Mouse (Mus musculus) forebrain, embryonic 14.5 days (tissue): ENCODE data around the gene Wfdc13. TPM values are rescaled to one million over a fixed set of nuclear protein-coding genes. Genes with fewer than 3 reads are reported as not detected.
A peak's percentile ranks its signal among the peaks of the same experiment; 100 is the strongest.
"Not testable (repeated sequence)": the region's sequence is repeated elsewhere in the genome, so short reads cannot be mapped to it uniquely, and the experiment has no call there.

Experiments
- ATAC-seq: fragments of 200-750 bp; cut with Nextera tagmentation; 2 replicates; pipeline ENCODE4 v1.8.0; 2017; ENCODE audit warnings: mild to moderate bottlenecking, moderate library complexity
- DNase-seq: peaks from one replicate; pipeline ENCODE4 v3.0.0-alpha.2; 2015; ENCODE audit warnings: low spot score
- H3K27ac ChIP-seq: fragments of 300-500 bp; sonication (generic); 2 replicates; pipeline ENCODE4 v1.5.1; 2014; ENCODE audit warnings: low read depth, mild to moderate bottlenecking, control low read depth, low read length, moderate library complexity
- H3K27me3 ChIP-seq: fragments of 300-500 bp; sonication (generic); replicated peaks from 2 replicates; pipeline ENCODE4 v1.6.1; 2014; ENCODE audit warnings: low read length, control low read depth, mixed read lengths; ENCODE audit not compliant: control insufficient read depth, insufficient read depth
- H3K36me3 ChIP-seq: fragments of 300-500 bp; sonication (generic); 2 replicates; pipeline ENCODE4 v1.6.1; 2014; ENCODE audit warnings: low read length, control low read depth; ENCODE audit not compliant: control insufficient read depth, insufficient read depth
- H3K4me1 ChIP-seq: fragments of 300-500 bp; sonication (generic); 2 replicates; pipeline ENCODE4 v1.6.1; 2014; ENCODE audit warnings: antibody characterized with exemption, low read length, control low read depth; ENCODE audit not compliant: control insufficient read depth, insufficient read depth
- H3K4me2 ChIP-seq: fragments of 300-500 bp; sonication (generic); 2 replicates; pipeline ENCODE4 v1.6.1; 2014; ENCODE audit warnings: mild to moderate bottlenecking, control low read depth, low read length
- H3K4me3 ChIP-seq: fragments of 300-500 bp; sonication (generic); 2 replicates; pipeline ENCODE4 v1.5.1; 2014; ENCODE audit warnings: low read depth, low read length, control low read depth
- H3K9ac ChIP-seq: fragments of 300-500 bp; sonication (generic); 2 replicates; pipeline ENCODE4 v1.6.1; 2014; ENCODE audit warnings: mild to moderate bottlenecking, low read length, control low read depth, moderate library complexity
- H3K9me3 ChIP-seq: fragments of 300-500 bp; sonication (generic); replicated peaks from 2 replicates; pipeline ENCODE4 v1.6.1; 2016; ENCODE audit warnings: low read length, control low read depth, mixed read lengths; ENCODE audit not compliant: control insufficient read depth
- WGBS: fragments of 180-500 bp; shearing (Covaris S2); extraction: QIAGEN DNeasy Blood & Tissue Kit; methylation state at CpG from one replicate; pipeline ENCODE4 v1.1.7; 2014; 5-methylcytosine and 5-hydroxymethylcytosine counted together
- polyA plus RNA-seq: library from polyadenylated mRNA; unstranded; fragments of >200 nt; fragmentation: Nextera tagmentation; extraction: Ambion mirVana; gene quantifications from 2 replicates; pipeline ENCODE4 v1.2.1, GENCODE M21; 2014

The Wfdc13 gene
- polyA plus RNA-seq, 1 experiment from 2014 or later = not detected

- no peak for DNase-seq
- Histone ChIP-seq H3K4me1 (no peaks in the 10 kb centered on the region), H3K9me3 (no peaks in the 10 kb centered on the region), H3K36me3 (no peaks in the 10 kb centered on the region), H3K27ac (no peak overlapping the region), H3K4me2 (no peak overlapping the region), H3K4me3 (no peak overlapping the region), H3K27me3 (no peaks in the 10 kb centered on the region), H3K9ac (no peak overlapping the region)
- ATAC-seq = no peak
- WGBS = 80% methylated on average over 5 of the region's 5 CpGs
Measured at GRCm38 (mm10) chr2:164704235-164704634, 19.3 kb downstream of the Wfdc13 start.

GRCm38 (mm10) chr2:164705328-164705727 is 20.4 kb downstream of the Wfdc13 start:
- Histone ChIP-seq H3K4me2 (no peak overlapping the region), H3K36me3 (no peaks in the 10 kb centered on the region), H3K27ac (no peak overlapping the region), H3K9me3 (no peaks in the 10 kb centered on the region), H3K9ac (no peak overlapping the region), H3K27me3 (no peaks in the 10 kb centered on the region), H3K4me1 (no peaks in the 10 kb centered on the region), H3K4me3 (no peak overlapping the region)
- no peak for DNase-seq
- ATAC-seq = no peak
- WGBS = 94% methylated on average over 6 of the region's 6 CpGs

- H3K4me3 ChIP-seq = no peak overlapping the region
- no peak for DNase-seq
- H3K4me2 ChIP-seq = no peak overlapping the region
- H3K9ac ChIP-seq = no peak overlapping the region
- H3K36me3 ChIP-seq = no peaks in the 10 kb centered on the region
- WGBS = 91% methylated on average over 14 of the region's 14 CpGs
- no peak overlapping the region for H3K27ac ChIP-seq
- H3K9me3 ChIP-seq = no peaks in the 10 kb centered on the region
- H3K4me1 ChIP-seq = no peaks in the 10 kb centered on the region
- ATAC-seq = no peak
- H3K27me3 ChIP-seq = no peaks in the 10 kb centered on the region
Measured at GRCm38 (mm10) chr2:164705991-164706390, 21.1 kb downstream of the Wfdc13 start.

- H3K4me2 ChIP-seq = no peak within 1 kb of the TSS
- no peaks in the 10 kb centered on the region for H3K4me1 ChIP-seq
- no peak within 1 kb of the TSS for H3K4me3 ChIP-seq
- no peaks in the 10 kb centered on the region for H3K9me3 ChIP-seq
- H3K27ac ChIP-seq = no peak within 1 kb of the TSS
- ATAC-seq (no peak), DNase-seq (no peak)
- WGBS = 77% methylated on average over 6 of the region's 6 CpGs
- H3K36me3 ChIP-seq = no peaks in the 10 kb centered on the region
- H3K27me3 ChIP-seq = no peaks in the 10 kb centered on the region
- H3K9ac ChIP-seq = no peak within 1 kb of the TSS
Measured at GRCm38 (mm10) chr2:164715005-164715404, 30.1 kb downstream of the Wfdc13 start, which contains the start of gene Spint5. Spint5 (plus strand) TSS chr2:164715305.

- H3K27ac ChIP-seq, H3K4me2 ChIP-seq, H3K27me3 ChIP-seq, ATAC-seq, H3K9me3 ChIP-seq, H3K4me1 ChIP-seq, DNase-seq, H3K9ac ChIP-seq, H3K36me3 ChIP-seq, H3K4me3 ChIP-seq: not testable (repeated sequence)
- WGBS = 94% methylated on average over 21 of the region's 23 CpGs
Measured at GRCm38 (mm10) chr2:164716194-164716786, 31.4 kb downstream of the Wfdc13 start.

GRCm38 (mm10) chr2:164723276-164723675 is 38.4 kb downstream of the Wfdc13 start:
- H3K9ac ChIP-seq = no peak overlapping the region
- no peaks in the 10 kb centered on the region for H3K36me3 ChIP-seq
- H3K9me3 ChIP-seq = no peaks in the 10 kb centered on the region
- no peak overlapping the region for H3K4me3 ChIP-seq
- H3K27me3 ChIP-seq = no peaks in the 10 kb centered on the region
- no peak for DNase-seq
- no peak overlapping the region for H3K4me2 ChIP-seq
- H3K4me1 ChIP-seq = no peaks in the 10 kb centered on the region
- ATAC-seq = no peak
- 56% methylated on average over 4 of the region's 4 CpGs for WGBS
- H3K27ac ChIP-seq = no peak overlapping the region

- DNase-seq (peak; percentile 77), ATAC-seq (no peak)
- no peaks in the 10 kb centered on the region for H3K9me3 ChIP-seq
- no peak overlapping the region for H3K9ac ChIP-seq
- 28% methylated on average over 6 of the region's 6 CpGs for WGBS
- no peak overlapping the region for H3K4me3 ChIP-seq
- no peak overlapping the region for H3K27ac ChIP-seq
- H3K4me1 ChIP-seq = no peaks in the 10 kb centered on the region
- no peak overlapping the region for H3K4me2 ChIP-seq
- no peaks in the 10 kb centered on the region for H3K36me3 ChIP-seq
- no peaks in the 10 kb centered on the region for H3K27me3 ChIP-seq
Measured at GRCm38 (mm10) chr2:164725895-164726619, 41.1 kb downstream of the Wfdc13 start.

GRCm38 (mm10) chr2:164731719-164732118 is 46.8 kb downstream of the Wfdc13 start:
- no peak for ATAC-seq
- 86% methylated on average over 5 of the region's 5 CpGs for WGBS
- no peaks in the 10 kb centered on the region for H3K36me3 ChIP-seq

GRCm38 (mm10) chr2:164733259-164733658 is 48.4 kb downstream of the Wfdc13 start:
- no peaks in the 10 kb centered on the region for H3K4me1 ChIP-seq
- H3K36me3 ChIP-seq = no peaks in the 10 kb centered on the region
- WGBS = 87% methylated on average over 2 of the region's 2 CpGs
- no peak overlapping the region for H3K4me3 ChIP-seq
- H3K4me2 ChIP-seq = no peak overlapping the region
- no peak overlapping the region for H3K9ac ChIP-seq
- H3K27me3 ChIP-seq = no peaks in the 10 kb centered on the region
- no peak for ATAC-seq
- H3K9me3 ChIP-seq = no peaks in the 10 kb centered on the region
- H3K27ac ChIP-seq = no peak overlapping the region
- no peak for DNase-seq

More at GRCm38 (mm10) chr2:164731719-164732118, 46.8 kb downstream of the Wfdc13 start:
- no peak for DNase-seq
- Histone ChIP-seq H3K27ac (no peak overlapping the region), H3K9ac (no peak overlapping the region), H3K4me1 (no peaks in the 10 kb centered on the region), H3K4me2 (no peak overlapping the region), H3K4me3 (no peak overlapping the region), H3K27me3 (no peaks in the 10 kb centered on the region), H3K9me3 (no peaks in the 10 kb centered on the region)
